Mouse (Mus musculus): ENCODE measurements at regions not wholly inside any gene's neighbourhood (a gene's known extent, or its start where the extent isn't known, plus 50 kb on each side); places are given as distances from the start of the nearest gene placed in this dataset.

DNA sequence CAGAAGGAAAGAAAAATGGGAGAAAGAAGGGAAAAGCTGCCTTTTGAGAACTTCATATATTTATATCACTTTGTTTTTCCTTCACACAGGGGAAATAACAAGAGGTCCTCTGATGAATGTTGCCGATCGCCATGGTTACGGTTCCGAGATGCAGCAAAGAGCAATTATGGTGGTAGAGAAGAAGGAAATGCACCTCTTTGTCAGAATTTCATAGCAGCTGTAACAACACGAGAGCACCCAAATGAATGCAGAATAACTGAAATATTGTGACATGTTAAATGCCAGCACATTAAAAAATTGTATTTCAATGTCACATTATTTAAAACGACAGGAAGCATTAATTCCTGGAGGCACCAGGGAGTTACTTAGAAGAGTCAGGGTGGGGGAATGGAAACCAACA, 279.4 kb downstream of the Mctp2 start:
- 70% methylated on average over 6 of the region's 6 CpGs for WGBS
- no peak for ATAC-seq (ENCODE audit: low FRiP score)

DNA sequence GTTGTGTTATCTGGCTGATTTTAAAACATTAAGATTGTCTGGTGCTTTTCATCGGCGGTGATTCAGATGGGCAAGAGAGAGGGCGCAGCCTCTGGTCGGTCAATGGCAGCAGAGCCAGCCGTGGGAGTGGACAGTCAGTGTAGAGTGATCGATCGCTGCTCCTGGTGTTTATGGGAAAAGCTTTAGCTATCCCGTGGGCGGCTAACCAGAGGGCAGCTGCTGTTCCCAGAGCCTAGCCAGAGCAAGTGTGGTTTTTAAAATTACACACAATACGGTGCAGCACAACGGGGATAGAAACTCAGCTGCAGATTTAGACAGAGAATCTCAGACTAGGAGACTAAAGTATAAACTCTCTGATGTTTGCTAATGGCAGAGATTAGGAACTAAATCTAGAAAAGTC, 297.3 kb downstream of the Mctp2 start:
- no peaks in the 10 kb centered on the region for H3K9me3 ChIP-seq (replicated peaks)
- WGBS = 88% methylated on average over 11 of the region's 11 CpGs
- H3K4me2 ChIP-seq (replicated peaks) = no peak overlapping the region
- no peaks in the 10 kb centered on the region for H3K36me3 ChIP-seq
- no peaks in the 10 kb centered on the region for H3K27me3 ChIP-seq
- ATAC-seq (ENCODE audit: low FRiP score) = no peak
- no peak overlapping the region for H3K27ac ChIP-seq
- H3K4me3 ChIP-seq = no peak overlapping the region
- no peaks in the 10 kb centered on the region for H3K4me1 ChIP-seq
- no peak overlapping the region for H3K9ac ChIP-seq

More for the DNA sequence above, 279.4 kb downstream of the Mctp2 start:
- Histone ChIP-seq H3K4me3 (no peak overlapping the region), H3K27me3 (no peaks in the 10 kb centered on the region), H3K9ac (no peak overlapping the region), H3K9me3 (replicated peaks) (no peaks in the 10 kb centered on the region), H3K4me2 (replicated peaks) (no peak overlapping the region), H3K27ac (no peak overlapping the region), H3K4me1 (no peaks in the 10 kb centered on the region), H3K36me3 (no peaks in the 10 kb centered on the region)

GRCm38 (mm10) chr7:72004311-72004710, 302.1 kb downstream of the Mctp2 start:
- H3K9me3 ChIP-seq (replicated peaks) = no peaks in the 10 kb centered on the region; the same call in 1 of the 2 replicates
- no peak overlapping the region for H3K27ac ChIP-seq
- H3K4me3 ChIP-seq = no peak overlapping the region
- no peak overlapping the region for H3K4me2 ChIP-seq (replicated peaks)
- ATAC-seq (ENCODE audit: low FRiP score) = no peak
- H3K27me3 ChIP-seq = no peaks in the 10 kb centered on the region
- no peaks in the 10 kb centered on the region for H3K36me3 ChIP-seq
- H3K4me1 ChIP-seq = no peaks in the 10 kb centered on the region
- 73% methylated on average over 3 of the region's 3 CpGs for WGBS
- H3K9ac ChIP-seq = no peak overlapping the region

GRCm38 (mm10) chr7:71992526-71992925, 313.9 kb downstream of the Mctp2 start:
- Histone ChIP-seq H3K36me3 (no peaks in the 10 kb centered on the region), H3K27me3 (no peaks in the 10 kb centered on the region), H3K9me3 (replicated peaks) (no peaks in the 10 kb centered on the region), H3K4me1 (no peaks in the 10 kb centered on the region), H3K4me2 (replicated peaks) (no peak overlapping the region), H3K4me3 (no peak overlapping the region), H3K27ac (no peak overlapping the region), H3K9ac (no peak overlapping the region)
- 79% methylated on average over 3 of the region's 3 CpGs for WGBS
- ATAC-seq (ENCODE audit: low FRiP score) = no peak

GRCm38 (mm10) chr7:71991835-71992234, 314.6 kb downstream of the Mctp2 start:
- H3K9ac ChIP-seq = no peak overlapping the region
- no peaks in the 10 kb centered on the region for H3K36me3 ChIP-seq
- no peaks in the 10 kb centered on the region for H3K9me3 ChIP-seq (replicated peaks)
- no peak overlapping the region for H3K4me2 ChIP-seq (replicated peaks)
- H3K4me3 ChIP-seq = no peak overlapping the region
- no peak for ATAC-seq (ENCODE audit: low FRiP score)
- no peaks in the 10 kb centered on the region for H3K27me3 ChIP-seq
- H3K27ac ChIP-seq = no peak overlapping the region
- no peaks in the 10 kb centered on the region for H3K4me1 ChIP-seq
- WGBS = 88% methylated on average over 3 of the region's 3 CpGs

DNA sequence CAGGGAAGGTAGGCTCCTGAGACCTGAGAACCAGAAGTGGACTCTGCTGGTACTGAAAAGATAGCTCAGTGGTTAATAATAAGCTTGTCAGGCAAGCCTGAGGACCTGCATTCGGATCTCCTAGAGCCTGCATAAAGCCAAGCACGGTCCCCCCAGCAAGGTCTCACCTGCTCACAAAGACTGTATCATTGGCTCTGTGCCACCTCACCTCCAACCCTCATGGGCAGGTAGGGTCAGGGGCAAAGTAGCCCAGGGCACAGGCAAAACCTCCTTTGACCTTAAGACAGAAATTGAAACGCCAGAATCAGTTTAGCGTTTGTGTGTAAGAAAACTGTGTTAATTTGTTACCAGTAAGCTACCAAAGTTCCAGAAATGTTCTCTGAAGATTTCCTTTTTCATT, 315.2 kb downstream of the Mctp2 start:
- WGBS = 90% methylated on average over 4 of the region's 4 CpGs
- ATAC-seq (ENCODE audit: low FRiP score) = no peak

DNA sequence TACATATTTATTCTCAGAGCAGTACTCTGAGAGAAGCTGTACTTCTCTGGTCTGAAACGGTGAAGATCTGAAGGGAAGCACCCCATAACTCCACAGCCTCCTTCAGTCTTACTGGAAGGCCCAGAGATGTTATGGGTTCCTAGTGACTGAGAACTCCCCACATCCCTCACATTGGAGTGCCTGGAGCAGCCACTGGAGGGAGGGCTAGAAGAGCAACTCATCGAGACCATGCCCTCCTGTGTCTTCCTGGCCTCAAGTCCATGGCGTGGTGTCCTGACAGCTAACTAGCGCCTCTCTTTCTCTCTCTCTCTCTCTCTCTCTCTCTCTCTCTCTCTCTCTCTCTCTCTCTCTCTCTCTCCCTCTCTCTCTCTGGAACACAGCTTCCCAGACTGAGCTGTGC, 340.4 kb downstream of the Mctp2 start:
- Histone ChIP-seq H3K36me3 (no peaks in the 10 kb centered on the region), H3K9ac (no peak overlapping the region), H3K27me3 (no peaks in the 10 kb centered on the region), H3K27ac (no peak overlapping the region), H3K9me3 (replicated peaks) (no peaks in the 10 kb centered on the region), H3K4me2 (replicated peaks) (no peak overlapping the region), H3K4me1 (peaks cover 1% of the 10 kb centered on the region), H3K4me3 (no peak overlapping the region)
- no peak for ATAC-seq (ENCODE audit: low FRiP score)
- WGBS = 74% methylated on average over 4 of the region's 4 CpGs

More for the DNA sequence above, 315.2 kb downstream of the Mctp2 start:
- no peak overlapping the region for H3K27ac ChIP-seq
- H3K36me3 ChIP-seq = no peaks in the 10 kb centered on the region
- no peaks in the 10 kb centered on the region for H3K27me3 ChIP-seq
- no peak overlapping the region for H3K4me2 ChIP-seq (replicated peaks)
- no peaks in the 10 kb centered on the region for H3K4me1 ChIP-seq
- no peak overlapping the region for H3K9ac ChIP-seq
- no peak overlapping the region for H3K4me3 ChIP-seq
- no peaks in the 10 kb centered on the region for H3K9me3 ChIP-seq (replicated peaks)

DNA sequence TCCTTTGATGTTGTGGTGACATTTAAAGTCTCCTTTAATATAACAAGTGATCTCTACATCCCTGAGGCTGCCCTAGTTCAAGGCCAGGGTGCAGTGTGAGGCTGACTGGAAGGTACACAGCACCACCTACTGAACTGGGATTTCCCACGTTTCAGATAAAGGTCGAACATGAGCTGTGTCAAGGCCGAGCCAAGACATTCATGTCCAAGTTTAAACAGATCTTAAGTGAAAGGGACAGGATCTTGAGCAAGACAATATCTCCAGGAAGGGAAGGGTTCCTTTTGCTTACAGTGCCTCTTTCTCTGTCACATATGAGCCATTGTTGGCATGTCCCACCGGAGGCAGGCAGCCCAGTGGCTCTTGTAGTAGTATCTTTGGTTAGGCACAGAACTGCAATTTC, 343.0 kb downstream of the Mctp2 start:
- no peak for ATAC-seq (ENCODE audit: low FRiP score)
- Histone ChIP-seq H3K4me2 (replicated peaks) (no peak overlapping the region), H3K9ac (no peak overlapping the region), H3K4me3 (no peak overlapping the region), H3K9me3 (replicated peaks) (no peaks in the 10 kb centered on the region), H3K36me3 (no peaks in the 10 kb centered on the region), H3K27me3 (no peaks in the 10 kb centered on the region), H3K4me1 (peaks cover 8% of the 10 kb centered on the region), H3K27ac (no peak overlapping the region)
- WGBS = 73% methylated on average over 4 of the region's 4 CpGs

- no peaks in the 10 kb centered on the region for H3K9me3 ChIP-seq (replicated peaks)
- 97% methylated on average over 3 of the region's 3 CpGs for WGBS
- no peak overlapping the region for H3K4me2 ChIP-seq (replicated peaks)
- H3K9ac ChIP-seq = no peak overlapping the region
- no peaks in the 10 kb centered on the region for H3K36me3 ChIP-seq
- ATAC-seq (ENCODE audit: low FRiP score) = no peak
- peaks cover 8% of the 10 kb centered on the region for H3K4me1 ChIP-seq
- H3K27ac ChIP-seq = no peak overlapping the region
- no peaks in the 10 kb centered on the region for H3K27me3 ChIP-seq
- no peak overlapping the region for H3K4me3 ChIP-seq
Measured at GRCm38 (mm10) chr7:71962851-71963250, 343.6 kb downstream of the Mctp2 start.

DNA sequence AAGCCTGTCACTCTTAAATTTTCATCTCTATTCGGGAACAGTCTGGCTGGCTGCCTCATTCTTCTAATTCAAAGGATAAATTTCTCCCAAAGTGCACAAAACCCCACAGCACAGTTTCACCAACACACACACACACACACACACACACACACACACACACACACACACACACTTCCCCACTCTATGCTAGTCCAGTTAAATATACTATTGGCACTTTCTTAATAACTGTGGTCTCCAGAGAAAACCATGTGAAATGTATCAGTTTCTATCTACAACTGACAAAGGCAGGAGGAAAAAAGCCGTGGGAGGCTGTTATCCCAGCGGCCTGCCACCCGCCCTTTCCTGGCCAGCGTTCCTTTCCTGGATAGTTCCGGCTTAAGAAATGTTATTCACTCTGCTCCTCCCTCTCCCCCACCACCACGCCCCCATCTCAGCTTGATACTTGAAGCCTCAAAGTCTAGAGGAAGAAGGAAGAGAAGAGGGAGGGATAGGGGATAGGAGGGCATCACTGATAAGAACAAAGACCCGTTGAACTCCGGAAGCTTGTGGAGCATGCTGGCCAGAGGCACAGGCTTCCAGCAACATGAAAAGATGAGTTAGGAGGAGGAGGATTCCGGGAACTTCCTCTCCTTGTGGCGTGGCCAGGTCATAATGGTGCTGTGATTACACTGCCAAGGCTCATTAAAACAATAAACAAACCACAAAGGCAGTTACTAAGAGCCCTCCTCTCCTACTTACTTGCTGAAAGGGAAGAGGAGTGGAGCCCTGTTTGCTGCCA, 345.8 kb downstream of the Mctp2 start:
- H3K27ac ChIP-seq = peak overlapping the region; percentile 52
- no peak overlapping the region for H3K9ac ChIP-seq
- H3K9me3 ChIP-seq (replicated peaks) = no peaks in the 10 kb centered on the region
- H3K4me1 ChIP-seq = peaks cover 8% of the 10 kb centered on the region
- 0 out of 2 replicates have a peak overlapping the region, but pooled peaks have one; percentile 11 for H3K4me3 ChIP-seq
- 5% methylated on average over 11 of the region's 11 CpGs for WGBS
- H3K4me2 ChIP-seq (replicated peaks) = peak overlapping the region; percentile 47
- ATAC-seq (ENCODE audit: low FRiP score) = peak; percentile 61
- H3K27me3 ChIP-seq = no peaks in the 10 kb centered on the region
- no peaks in the 10 kb centered on the region for H3K36me3 ChIP-seq

- 87% methylated on average over 6 of the region's 6 CpGs for WGBS
- no peaks in the 10 kb centered on the region for H3K27me3 ChIP-seq
- ATAC-seq (ENCODE audit: low FRiP score) = no peak
- H3K36me3 ChIP-seq = no peaks in the 10 kb centered on the region
- H3K4me3 ChIP-seq = no peak overlapping the region
- peaks cover 4% of the 10 kb centered on the region for H3K4me1 ChIP-seq
- H3K9me3 ChIP-seq (replicated peaks) = no peaks in the 10 kb centered on the region
- H3K27ac ChIP-seq = no peak overlapping the region
- H3K4me2 ChIP-seq (replicated peaks) = no peak overlapping the region
- H3K9ac ChIP-seq = no peak overlapping the region
Measured at GRCm38 (mm10) chr7:71946548-71946947, 359.9 kb downstream of the Mctp2 start.

- Histone ChIP-seq H3K27me3 (no peaks in the 10 kb centered on the region), H3K9me3 (replicated peaks) (no peaks in the 10 kb centered on the region), H3K4me2 (replicated peaks) (no peak overlapping the region), H3K27ac (peak overlapping the region; percentile 48; the same call in 1 of the 2 replicates), H3K9ac (no peak overlapping the region), H3K4me1 (peaks cover 6% of the 10 kb centered on the region), H3K36me3 (no peaks in the 10 kb centered on the region), H3K4me3 (no peak overlapping the region)
- ATAC-seq (ENCODE audit: low FRiP score) = no peak
- 65% methylated on average over 16 of the region's 16 CpGs for WGBS
Measured at GRCm38 (mm10) chr7:71943078-71944042, 363.0 kb downstream of the Mctp2 start.

All from hindbrain, embryonic 12.5 days (tissue).